Mouse (Mus musculus) monocyte, adult 5-6 weeks (primary cell): ENCODE data around the gene Pakap. TPM values are rescaled to one million over a fixed set of nuclear protein-coding genes. Genes with fewer than 3 reads are reported as not detected.

ENCODE experiments used
- ATAC-seq: fragments of 153-309, 156-312 bp; replicated peaks from 2 replicates; pipeline ENCODE4 v1.8.0; 2017; ENCODE audit warnings: mild to moderate bottlenecking; ENCODE audit not compliant: low TSS enrichment, insufficient number of reproducible peaks, severe bottlenecking, poor library complexity, low FRiP score
- total RNA-seq: library from RNA; stranded (forward); fragments of 200-1000, 200-491, 200-594 nt; gene quantifications from 3 replicates; pipeline ENCODE4 v1.2.3, GENCODE M21; 2017

The Pakap gene
- total RNA-seq, 1 experiment from 2014 or later = not detected

- ATAC-seq = no peak
Observed at GRCm38 (mm10) chr4:57611303-57612077, 43.5 kb downstream of the Pakap start.

GRCm38 (mm10) chr4:57612716-57613115, 44.7 kb downstream of the Pakap start:
- no peak for ATAC-seq

- no peak for ATAC-seq
Observed at GRCm38 (mm10) chr4:57614686-57615085, 46.7 kb downstream of the Pakap start.

- no peak for ATAC-seq
Observed at GRCm38 (mm10) chr4:57618743-57619142, 50.8 kb downstream of the Pakap start.

DNA sequence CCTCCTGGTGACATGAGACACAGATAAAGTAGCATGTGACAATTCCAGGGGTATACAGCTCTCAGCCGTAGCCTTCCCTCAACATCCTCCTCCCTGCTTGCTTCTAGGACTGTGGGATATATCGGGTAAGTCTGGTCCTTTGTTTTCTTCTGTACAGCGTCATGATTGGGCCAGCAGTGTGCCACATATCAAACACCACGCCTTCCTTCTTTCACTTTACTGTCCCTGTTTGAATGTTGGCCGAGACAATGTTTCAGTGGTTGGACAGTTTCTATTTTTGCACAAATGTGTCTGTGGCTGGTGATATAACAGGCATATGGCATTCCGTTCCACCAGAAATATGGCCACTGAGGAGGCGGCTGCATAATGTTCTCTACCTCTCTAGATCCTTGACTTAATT, 54.8 kb downstream of the Pakap start:
- no peak for ATAC-seq

- no peak for ATAC-seq
Observed at GRCm38 (mm10) chr4:57624819-57625218, 56.8 kb downstream of the Pakap start.

GRCm38 (mm10) chr4:57625306-57625705, 57.3 kb downstream of the Pakap start:
- no peak for ATAC-seq

GRCm38 (mm10) chr4:57625756-57626155, 57.8 kb downstream of the Pakap start:
- ATAC-seq = no peak

DNA sequence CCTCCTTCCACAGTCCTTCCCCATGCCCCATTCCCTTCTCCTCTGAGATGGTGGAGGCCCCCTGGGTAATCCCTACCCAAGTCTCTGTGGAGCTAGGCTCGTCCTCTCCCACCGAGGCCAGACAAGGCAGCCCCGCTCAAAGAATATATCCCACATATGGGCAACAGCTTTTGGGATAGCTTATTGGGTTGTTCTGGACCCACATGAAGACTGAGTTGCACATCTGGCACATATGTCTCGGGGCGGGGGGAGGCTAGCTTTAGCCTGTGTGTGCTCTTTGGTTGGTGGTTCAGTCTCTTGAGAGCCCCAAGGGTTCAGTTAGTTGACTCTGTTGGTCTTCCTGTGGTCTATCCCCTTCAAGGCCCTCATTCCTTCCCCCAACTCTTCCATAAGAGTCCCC, 58.9 kb downstream of the Pakap start:
- ATAC-seq = no peak

DNA sequence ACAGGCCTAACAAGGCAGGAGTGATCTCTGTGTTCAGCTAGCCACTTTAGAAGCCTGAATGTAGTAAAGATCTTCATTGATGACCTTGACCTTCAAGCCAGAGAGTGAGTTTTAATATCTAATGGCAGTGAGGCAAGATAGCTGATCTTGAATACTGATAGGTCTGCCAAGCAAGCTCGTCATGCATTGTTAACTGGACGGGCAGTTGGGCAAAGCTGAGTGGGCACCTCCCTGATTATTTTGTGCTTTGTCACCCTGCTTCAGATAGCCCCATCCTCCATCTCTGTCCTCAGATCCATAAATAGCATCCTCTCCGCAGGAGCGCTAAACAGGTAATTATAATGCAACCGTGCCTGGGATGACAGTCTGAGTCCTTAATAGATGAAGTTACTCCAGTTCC, 64.4 kb downstream of the Pakap start:
- no peak for ATAC-seq

DNA sequence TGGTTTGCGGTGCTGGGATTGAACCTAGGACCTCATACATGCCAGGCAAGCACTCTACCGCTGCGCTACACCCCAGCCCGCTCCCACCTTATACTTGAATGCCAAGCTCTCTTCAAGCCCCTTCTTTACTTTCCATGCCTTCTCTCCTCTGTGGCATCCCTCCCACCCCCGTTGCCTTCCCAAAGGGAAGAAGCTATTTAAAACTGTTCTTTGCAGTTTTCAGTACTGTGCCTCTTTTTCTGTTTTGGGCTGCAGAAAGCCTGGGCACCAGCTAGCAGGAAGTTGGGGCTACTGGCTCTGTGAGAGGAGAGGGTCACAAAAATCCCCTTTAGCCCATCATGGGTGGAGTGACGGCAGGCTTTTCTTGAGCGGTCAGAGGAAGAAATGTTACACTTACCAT, 65.1 kb downstream of the Pakap start:
- ATAC-seq = no peak

- no peak for ATAC-seq
Observed at GRCm38 (mm10) chr4:57634956-57635355, 67.0 kb downstream of the Pakap start.

GRCm38 (mm10) chr4:57636782-57637482, 69.0 kb downstream of the Pakap start:
- no peak for ATAC-seq

GRCm38 (mm10) chr4:57637636-57638386, 69.8 kb downstream of the Pakap start:
- no peak for ATAC-seq

GRCm38 (mm10) chr4:57638941-57639340, 71.0 kb downstream of the Pakap start:
- ATAC-seq = no peak

DNA sequence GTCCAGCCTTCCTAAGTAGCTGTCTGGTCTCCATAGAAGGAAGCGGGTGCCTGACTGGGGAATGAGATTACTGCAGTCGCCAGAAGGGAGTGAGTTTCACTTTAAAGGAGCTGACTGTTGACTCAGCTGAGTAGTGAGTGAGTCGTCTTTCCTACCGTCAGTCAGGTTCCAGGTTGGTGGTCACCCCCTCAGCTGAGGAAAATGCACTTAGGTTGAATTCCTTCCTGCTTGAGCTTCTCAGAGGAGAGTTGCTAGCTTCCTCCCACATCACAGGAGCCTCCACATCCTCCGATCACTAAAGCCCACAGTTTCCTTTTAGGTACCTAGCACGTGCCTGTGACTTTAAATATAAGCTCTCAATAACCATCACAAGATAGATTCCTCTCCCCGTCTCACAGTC, 72.2 kb downstream of the Pakap start:
- no peak for ATAC-seq

DNA sequence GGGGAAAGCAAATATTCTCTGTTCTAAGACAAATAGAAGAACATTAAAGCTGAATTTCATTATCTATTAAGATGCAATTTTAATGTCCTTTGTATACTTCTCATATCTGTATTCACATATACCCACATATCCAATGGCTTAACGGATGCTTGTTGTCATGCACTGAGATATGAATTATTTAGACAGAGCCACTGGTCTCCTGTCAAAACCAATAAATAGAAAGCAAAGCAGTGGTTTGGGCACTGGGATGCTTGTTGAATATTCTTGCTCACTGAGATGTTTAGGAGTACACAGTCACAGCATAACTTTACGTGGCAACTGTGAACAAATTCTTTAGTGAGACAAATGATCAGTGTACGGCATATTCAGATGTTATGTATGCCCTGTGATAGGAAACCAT, 73.0 kb downstream of the Pakap start:
- ATAC-seq = no peak

- no peak for ATAC-seq
Observed at GRCm38 (mm10) chr4:57650994-57651393, 83.0 kb downstream of the Pakap start.

- no peak for ATAC-seq
Observed at GRCm38 (mm10) chr4:57651547-57651946, 83.6 kb downstream of the Pakap start.
